Mouse (Mus musculus) gastrocnemius, adult 18-20 months (tissue): ENCODE measurements around the gene Slc20a1. TPM values are rescaled to one million over a fixed set of nuclear protein-coding genes. Genes with fewer than 3 reads are reported as not detected.
A peak's percentile ranks its signal among the peaks of the same experiment; 100 is the strongest.

Experiments
- DNase-seq: peaks from one replicate; pipeline ENCODE4 v3.0.0; 2021; ENCODE audit warnings: low spot score
- total RNA-seq, 2 experiments: library from RNA; stranded (reverse); gene quantifications; 2 replicates each; pipeline ENCODE4 v1.2.3; 2021

The Slc20a1 gene
- total RNA-seq, 2 experiments from 2014 or later = 11.3 to 21.8 TPM

DNA sequence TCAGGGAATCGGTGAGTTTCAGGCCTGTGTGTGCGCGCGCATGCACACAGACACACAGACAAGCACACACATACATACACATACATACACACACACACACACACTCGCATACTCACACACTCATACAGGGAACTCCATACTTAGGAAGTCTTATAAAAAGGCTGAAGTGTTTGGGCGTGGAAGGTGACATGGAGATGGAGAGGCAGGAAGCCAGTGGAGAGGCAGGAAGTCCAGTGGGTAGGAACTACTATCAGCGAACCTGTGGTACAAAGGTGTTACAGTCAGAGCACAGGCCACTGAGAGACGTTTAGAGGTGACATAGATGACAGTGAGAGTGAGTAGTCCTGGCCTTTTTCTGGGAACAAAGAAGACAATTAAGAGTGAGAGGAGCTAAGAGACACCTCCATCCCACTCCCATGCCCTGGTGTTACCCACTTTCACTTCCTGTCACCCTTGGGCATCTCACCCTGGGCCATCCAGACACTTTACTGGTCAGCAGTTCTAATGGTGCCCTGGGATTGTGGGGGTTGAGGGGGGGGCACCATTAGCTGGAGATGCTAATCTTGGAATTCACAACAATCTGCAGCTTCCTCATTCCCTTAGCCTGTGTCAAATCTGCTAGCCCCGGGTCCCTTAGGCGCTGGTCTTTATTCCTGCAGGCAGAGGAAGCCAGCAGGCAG, 12.8 kb upstream of the Slc20a1 start:
- no peak for DNase-seq

GRCm38 (mm10) chr2:129186291-129186919, 12.2 kb upstream of the Slc20a1 start:
- no peak for DNase-seq

- DNase-seq = no peak
Observed at GRCm38 (mm10) chr2:129192392-129193150, 6.0 kb upstream of the Slc20a1 start.

- DNase-seq = no peak
Observed at GRCm38 (mm10) chr2:129196317-129196716, 2.2 kb upstream of the Slc20a1 start.

GRCm38 (mm10) chr2:129197197-129197596, 1.4 kb upstream of the Slc20a1 start:
- DNase-seq = no peak

GRCm38 (mm10) chr2:129197843-129198435, 625 bp upstream of the Slc20a1 start:
- DNase-seq = no peak

- DNase-seq = no peak
Observed at GRCm38 (mm10) chr2:129199328-129200085, 943 bp downstream of the Slc20a1 start.

GRCm38 (mm10) chr2:129205000-129205399, 6.4 kb downstream of the Slc20a1 start:
- DNase-seq = no peak

DNA sequence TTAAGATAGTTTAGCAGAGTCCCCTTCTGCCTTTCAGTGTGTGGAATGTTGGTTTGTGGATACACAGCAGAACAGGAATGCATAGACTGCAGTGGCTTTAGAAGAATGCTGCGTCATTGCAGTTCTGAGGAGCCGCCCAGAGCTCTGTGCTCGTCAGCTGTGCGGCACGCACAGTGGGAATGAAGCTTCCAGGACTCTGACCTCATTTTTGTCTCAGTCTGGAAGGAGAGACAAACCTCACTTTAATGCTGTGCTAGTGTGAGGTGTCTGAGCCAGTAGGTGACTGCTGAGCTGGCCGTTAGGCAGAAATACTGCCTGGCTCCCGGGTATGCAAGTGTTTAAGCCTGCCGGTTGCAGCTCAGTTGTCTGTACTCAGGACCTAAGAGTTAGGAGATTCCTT, 8.3 kb downstream of the Slc20a1 start:
- DNase-seq = peak; percentile 51

DNA sequence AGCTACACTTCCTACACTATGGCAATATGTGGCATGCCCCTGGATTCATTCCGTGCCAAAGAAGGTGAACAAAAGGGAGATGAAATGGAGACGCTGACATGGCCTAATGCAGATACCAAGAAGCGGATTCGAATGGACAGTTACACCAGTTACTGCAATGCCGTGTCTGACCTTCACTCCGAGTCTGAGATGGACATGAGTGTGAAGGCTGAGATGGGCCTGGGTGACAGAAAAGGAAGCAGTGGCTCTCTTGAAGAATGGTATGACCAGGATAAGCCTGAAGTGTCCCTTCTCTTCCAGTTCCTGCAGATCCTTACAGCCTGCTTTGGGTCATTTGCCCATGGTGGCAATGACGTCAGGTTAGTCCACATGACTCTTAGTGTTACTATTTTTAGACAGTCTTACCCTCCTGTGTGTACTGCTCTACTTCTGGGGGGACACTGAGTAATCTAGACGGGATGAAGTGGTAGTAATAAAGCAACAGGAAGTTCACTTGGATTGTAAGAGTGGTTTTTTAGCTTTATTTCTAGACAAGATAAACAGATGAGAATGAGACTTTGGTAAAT, 9.7 kb downstream of the Slc20a1 start:
- DNase-seq = peak; percentile 40

- no peak for DNase-seq
Observed at GRCm38 (mm10) chr2:129210089-129210749, 11.7 kb downstream of the Slc20a1 start.

DNA sequence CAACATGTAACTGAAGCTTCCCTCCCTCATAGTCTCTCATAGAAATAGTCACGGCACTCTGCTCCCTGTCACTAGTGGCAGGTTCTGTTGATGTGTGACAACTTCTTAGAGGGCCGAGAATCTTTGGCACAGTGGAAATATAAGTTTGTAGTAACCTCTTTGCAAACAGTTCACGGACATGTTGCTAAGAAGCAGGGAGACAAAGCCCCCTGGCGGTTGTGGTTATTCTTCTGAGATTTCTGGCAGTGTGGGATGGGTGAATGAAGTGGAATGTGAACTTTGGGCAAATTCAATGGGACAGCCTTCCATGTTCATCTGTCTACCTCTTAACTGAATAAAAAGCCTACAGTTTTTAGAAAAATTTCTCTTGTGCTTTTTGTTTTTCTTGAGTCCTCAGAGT, 12.7 kb downstream of the Slc20a1 start:
- DNase-seq = no peak

DNA sequence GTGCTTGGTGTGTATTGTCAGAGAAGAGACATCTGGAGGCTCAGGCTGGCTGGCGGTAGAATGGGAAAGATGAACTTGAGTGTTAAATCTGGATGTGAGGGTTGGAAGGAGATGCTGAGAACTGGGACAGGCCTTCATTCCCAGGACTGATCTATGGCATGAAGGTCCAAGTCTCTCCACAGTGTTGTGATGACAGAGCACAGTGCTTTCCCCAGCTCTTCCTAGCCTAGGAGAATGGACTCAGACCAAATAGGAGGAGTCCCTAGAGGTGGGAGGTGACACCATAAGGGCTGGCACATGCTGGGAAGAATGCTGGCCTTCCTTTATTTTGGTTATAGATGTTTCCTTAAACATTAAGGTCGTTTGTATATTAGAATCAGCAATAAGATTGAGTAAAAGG, 13.4 kb downstream of the Slc20a1 start:
- DNase-seq = no peak

GRCm38 (mm10) chr2:129212566-129212965, 14.0 kb downstream of the Slc20a1 start:
- no peak for DNase-seq

DNA sequence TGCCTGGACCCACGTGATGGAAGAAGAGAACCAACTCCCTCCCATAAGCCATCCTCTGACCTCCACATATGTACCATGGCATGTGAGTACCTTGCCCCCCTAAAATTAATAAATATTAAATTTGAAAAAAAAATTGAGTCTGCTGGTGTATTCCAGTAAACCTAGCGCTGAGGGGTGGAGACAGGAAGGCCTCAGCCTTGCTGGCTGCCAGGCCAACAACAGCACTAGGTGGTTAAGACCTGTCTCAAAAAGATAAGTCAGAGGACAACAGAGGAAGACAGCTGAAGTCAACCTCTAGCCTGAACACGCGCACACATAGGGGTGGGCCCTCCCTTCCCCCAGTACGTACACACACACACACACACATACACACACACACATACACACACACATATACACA, 16.2 kb downstream of the Slc20a1 start:
- no peak for DNase-seq

GRCm38 (mm10) chr2:129217612-129218185, 19.1 kb downstream of the Slc20a1 start:
- no peak for DNase-seq

DNA sequence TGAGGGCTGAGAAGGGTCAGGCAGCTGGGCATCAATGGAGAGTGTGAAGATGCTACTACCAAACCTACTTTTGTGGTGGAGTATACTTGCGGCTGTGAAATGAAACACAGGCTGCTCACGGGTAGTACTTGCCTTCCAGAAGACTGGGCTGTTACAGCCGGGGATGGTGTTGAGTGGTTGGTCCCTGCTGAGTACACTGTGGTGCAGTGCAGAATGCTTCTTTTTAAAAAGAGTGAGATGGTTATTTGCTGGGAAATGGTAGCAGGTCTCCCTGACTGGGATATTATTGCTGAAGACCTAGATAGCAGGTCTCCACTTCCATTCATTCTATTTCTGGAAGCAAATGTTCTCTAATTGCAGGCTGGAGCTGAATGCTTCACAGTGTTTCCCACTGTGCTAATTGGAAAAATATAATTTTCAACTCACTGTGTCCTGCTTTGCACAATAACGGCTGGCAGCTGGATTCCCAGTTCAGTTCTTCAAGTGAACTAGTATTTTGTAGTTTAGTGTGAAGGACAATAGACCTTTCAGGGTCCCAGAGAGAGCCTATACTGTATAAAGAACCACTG, 20.1 kb downstream of the Slc20a1 start:
- no peak for DNase-seq

GRCm38 (mm10) chr2:129221097-129221632, 22.6 kb downstream of the Slc20a1 start:
- DNase-seq = no peak

GRCm38 (mm10) chr2:129224178-129224577, 25.6 kb downstream of the Slc20a1 start:
- no peak for DNase-seq
